In genomic region chr8:72189417-72190214, GRCm38 (mm10) we compare ENCODE assay signal across 10 mouse cellular contexts. TPM values are rescaled to one million over a fixed set of nuclear protein-coding genes. Genes with fewer than 3 reads are reported as not detected.
DNase-seq lines count a peak whose midpoint lies in the region; ATAC-seq and TF ChIP-seq lines count a peak whose summit lies in the region.
"Had no signal": no experiment of that assay in that cellular context is flagged by ENCODE, and none has a peak within 500 bp of the region (broad histone marks: within the 10 kb centered on the region; RNA-seq: fewer than 3 reads in every experiment).

Gene Hsh2d, plus strand, starts transcription at chr8:72189638.

- H3K4me1 ChIP-seq in liver, adult 2 months (ENCODE audit: control insufficient read depth, insufficient read depth, low read length): no peaks in the 10 kb centered on the region
- H3K4me1 ChIP-seq in liver, embryonic 12.5 days: no peaks in the 10 kb centered on the region
- no peaks in the 10 kb centered on the region for H3K4me1 ChIP-seq in neural tube, embryonic 15.5 days
- no peaks in the 10 kb centered on the region for H3K4me1 ChIP-seq in forebrain, postnatal 0 days (ENCODE audit: insufficient read depth)
- H3K4me1 ChIP-seq: embryonic facial prominence, embryonic 15.5 days; hindbrain, embryonic 15.5 days had no signal

- no peak for ATAC-seq in liver, embryonic 12.5 days
- ATAC-seq in neutrophil, adult 5-6 weeks (ENCODE audit: extremely low read depth, insufficient number of reproducible peaks, low FRiP score, poor library complexity, severe bottlenecking): peak; percentile 96
- ATAC-seq in neural tube, embryonic 15.5 days (ENCODE audit: low FRiP score): no peak
- ATAC-seq in forebrain, postnatal 0 days: no peak

- no peaks in the 10 kb centered on the region for H3K9me3 ChIP-seq in liver, embryonic 12.5 days (replicated peaks)
- H3K9me3 ChIP-seq in neural tube, embryonic 15.5 days (replicated peaks): no peaks in the 10 kb centered on the region
- no peaks in the 10 kb centered on the region for H3K9me3 ChIP-seq in forebrain, postnatal 0 days (ENCODE audit: low read length)
- H3K9me3 ChIP-seq: embryonic facial prominence, embryonic 15.5 days; hindbrain, embryonic 15.5 days had no signal

- no peak within 1 kb of the TSS for H3K27ac ChIP-seq in liver, adult 2 months (replicated peaks; ENCODE audit: insufficient read depth, low read depth, low read length)
- H3K27ac ChIP-seq in liver, embryonic 12.5 days: no peak within 1 kb of the TSS
- H3K27ac ChIP-seq in neural tube, embryonic 15.5 days (replicated peaks): no peak within 1 kb of the TSS
- no peak within 1 kb of the TSS for H3K27ac ChIP-seq in forebrain, postnatal 0 days (ENCODE audit: low read depth, low read length)
- H3K27ac ChIP-seq: embryonic facial prominence, embryonic 15.5 days; hindbrain, embryonic 15.5 days had no signal

- peak within 1 kb of the TSS; percentile 21; the same call in 1 of the 2 replicates for H3K4me3 ChIP-seq in liver, adult 2 months (ENCODE audit: insufficient read depth, low read depth, low read length)
- H3K4me3 ChIP-seq in liver, embryonic 12.5 days: peak within 1 kb of the TSS; percentile 10; the same call in 1 of the 2 replicates
- H3K4me3 ChIP-seq in neural tube, embryonic 15.5 days (replicated peaks): no peak within 1 kb of the TSS
- no peak within 1 kb of the TSS for H3K4me3 ChIP-seq in forebrain, postnatal 0 days (ENCODE audit: low read depth, low read length)
- H3K4me3 ChIP-seq: embryonic facial prominence, embryonic 15.5 days; hindbrain, embryonic 15.5 days had no signal

- 0 out of 2 replicates have a peak within 1 kb of the TSS, but pooled peaks have one; percentile 8 for H3K4me2 ChIP-seq in liver, embryonic 12.5 days
- no peak within 1 kb of the TSS for H3K4me2 ChIP-seq in neural tube, embryonic 15.5 days
- no peak within 1 kb of the TSS for H3K4me2 ChIP-seq in forebrain, postnatal 0 days (ENCODE audit: low read depth)
- H3K4me2 ChIP-seq: embryonic facial prominence, embryonic 15.5 days; hindbrain, embryonic 15.5 days had no signal

- H3K36me3 ChIP-seq in liver, adult 2 months (ENCODE audit: control insufficient read depth, insufficient read depth, low read length): no peaks in the 10 kb centered on the region
- no peaks in the 10 kb centered on the region for H3K36me3 ChIP-seq in liver, embryonic 12.5 days
- no peaks in the 10 kb centered on the region for H3K36me3 ChIP-seq in neural tube, embryonic 15.5 days
- no peaks in the 10 kb centered on the region for H3K36me3 ChIP-seq in forebrain, postnatal 0 days (ENCODE audit: insufficient read depth)
- H3K36me3 ChIP-seq: embryonic facial prominence, embryonic 15.5 days; hindbrain, embryonic 15.5 days had no signal

- no peaks in the 10 kb centered on the region for H3K27me3 ChIP-seq in liver, adult 2 months (ENCODE audit: control insufficient read depth, insufficient read depth, low read length)
- H3K27me3 ChIP-seq in liver, embryonic 12.5 days (replicated peaks): no peaks in the 10 kb centered on the region
- H3K27me3 ChIP-seq in neural tube, embryonic 15.5 days (replicated peaks): no peaks in the 10 kb centered on the region
- no peaks in the 10 kb centered on the region; the same call in 1 of the 2 replicates for H3K27me3 ChIP-seq in forebrain, postnatal 0 days (ENCODE audit: insufficient read depth, low read length)
- H3K27me3 ChIP-seq: embryonic facial prominence, embryonic 15.5 days; hindbrain, embryonic 15.5 days had no signal

- no peak for DNase-seq in liver, adult 2 months (ENCODE audit: extremely low read depth, low read depth, low spot score)
- DNase-seq in liver: no peak
- no peak for DNase-seq in cerebellum, adult 11 months
- DNase-seq in forebrain, postnatal 0 days: no peak
- DNase-seq in ovary, postnatal 36 days (ENCODE audit: low spot score): no peak

- H3K79me2 ChIP-seq in liver, adult 2 months (ENCODE audit: control insufficient read depth, insufficient read depth, low read length): no peaks in the 10 kb centered on the region

- TF ChIP-seq CTCF in liver, adult 2 months (IDR thresholded peaks at IDR 0.05; ENCODE audit: low read depth, low read length): no peak
- TF ChIP-seq CTCF in forebrain, postnatal 0 days (IDR thresholded peaks at IDR 0.05; ENCODE audit: low read depth): no peak

- TF ChIP-seq POLR2A in liver, adult 2 months (IDR thresholded peaks at IDR 0.05; ENCODE audit: extremely low read depth, insufficient read depth, low read length): no peak

- no peak within 1 kb of the TSS for H3K9ac ChIP-seq in liver, adult 2 months (ENCODE audit: low read depth, low read length)
- H3K9ac ChIP-seq in liver, embryonic 12.5 days: no peak within 1 kb of the TSS
- no peak within 1 kb of the TSS for H3K9ac ChIP-seq in neural tube, embryonic 15.5 days (replicated peaks)
- H3K9ac ChIP-seq in forebrain, postnatal 0 days: no peak within 1 kb of the TSS
- H3K9ac ChIP-seq: embryonic facial prominence, embryonic 15.5 days; hindbrain, embryonic 15.5 days had no signal

- WGBS in liver, adult 2 months: 66% methylated on average over 12 of the region's 12 CpGs
- 59% methylated on average over 12 of the region's 12 CpGs for WGBS in liver, embryonic 12.5 days (ENCODE audit: insufficient replicate concordance)
- 72% methylated on average over 12 of the region's 12 CpGs for whole genome bisulfite sequencing in neural tube, embryonic 15.5 days
- 71% methylated on average over 12 of the region's 12 CpGs for WGBS in forebrain, postnatal 0 days

RNA-seq across cellular contexts. Expression of gene Hsh2d, which starts in this region (rescaled TPM):
- 0.07 and 0.18 TPM in 2 replicates for total RNA-seq in liver, adult 2 months (2014; rRNA removed)
- polyA plus RNA-seq in liver, adult 2 months (2012; rRNA removed): 0.07 and 0.11 TPM in 2 replicates
- polyA plus RNA-seq in liver, embryonic 12.5 days (2016; fragmentation: Nextera tagmentation; extraction: Ambion mirVana): 0.28 and 0.32 TPM in 2 replicates
- 38.6 and 47.4 TPM in 2 replicates for total RNA-seq in neutrophil, adult 5-6 weeks (2017)
- polyA plus RNA-seq in neural tube, embryonic 15.5 days (2015; fragmentation: Nextera tagmentation; extraction: Ambion mirVana): 0.70 TPM in 1 of 2 replicates, not detected in the other
- not detected in 2 replicates for total RNA-seq in forebrain, postnatal 0 days (2014; rRNA removed)
- polyA plus RNA-seq in forebrain, postnatal 0 days (2015; fragmentation: Nextera tagmentation; extraction: Ambion mirVana): not detected in 2 replicates
- polyA plus RNA-seq: embryonic facial prominence, embryonic 15.5 days; hindbrain, embryonic 15.5 days had no signal

Comparison
In these comparisons a context has a peak if more than half of its experiments do, and no peak if none do; other contexts are left out.
1. RNA of gene Hsh2d (total RNA-seq): 38.6 to 47.4 TPM in neutrophil, adult 5-6 weeks; 0.07 to 0.18 TPM in liver, adult 2 months and not detected in forebrain, postnatal 0 days; every median in the first group is over 10 times any median in the second.
2. H3K4me3 ChIP-seq: peak in liver, adult 2 months (single experiment) and liver, embryonic 12.5 days (single experiment); none in neural tube, embryonic 15.5 days (single experiment) and forebrain, postnatal 0 days (single experiment).